Mouse (Mus musculus): ENCODE measurements around the gene Sapcd1.

Sapcd1 gene

DNA sequence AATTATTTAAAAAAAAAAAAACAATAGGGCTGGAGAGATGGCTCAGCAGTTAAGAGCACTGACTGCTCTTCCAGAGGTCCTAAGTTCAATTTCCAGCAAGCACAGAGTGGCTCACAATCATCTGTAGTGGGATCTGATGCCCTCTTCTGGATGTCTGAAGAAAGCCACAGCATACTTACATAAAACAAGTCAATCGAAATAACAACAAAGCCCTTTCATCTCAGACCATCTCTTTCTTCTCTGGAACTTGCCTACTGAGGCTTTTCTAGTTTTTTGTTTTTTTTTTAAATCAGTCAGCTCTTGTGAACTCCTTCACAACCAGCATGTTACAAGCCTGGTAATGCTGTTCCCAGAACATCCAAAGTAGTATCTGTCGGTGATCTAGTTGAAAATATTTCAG, 47.2 kb downstream of the Sapcd1 start:
- DNase-seq, result peak; percentile 50 to 60

DNA sequence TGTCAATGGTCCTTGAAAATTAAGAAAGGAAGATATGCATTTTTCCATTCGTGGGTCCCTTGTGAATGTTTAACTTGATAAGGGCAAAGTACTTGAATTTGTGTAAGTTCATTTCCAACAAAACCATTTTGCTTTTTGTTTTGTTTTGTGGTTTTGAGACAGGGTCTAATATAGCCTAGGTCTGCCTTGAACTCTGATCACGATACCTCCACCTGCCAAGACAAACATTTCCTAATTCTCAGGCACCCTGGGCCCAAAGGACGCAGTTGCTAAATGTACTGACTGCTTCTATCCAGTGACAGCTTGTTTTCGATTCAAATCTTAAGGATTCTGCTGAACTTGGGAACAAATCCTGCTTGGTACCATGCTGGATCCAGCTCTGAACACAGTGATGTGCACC, 48.2 kb downstream of the Sapcd1 start:
- DNase-seq, result no peak

DNA sequence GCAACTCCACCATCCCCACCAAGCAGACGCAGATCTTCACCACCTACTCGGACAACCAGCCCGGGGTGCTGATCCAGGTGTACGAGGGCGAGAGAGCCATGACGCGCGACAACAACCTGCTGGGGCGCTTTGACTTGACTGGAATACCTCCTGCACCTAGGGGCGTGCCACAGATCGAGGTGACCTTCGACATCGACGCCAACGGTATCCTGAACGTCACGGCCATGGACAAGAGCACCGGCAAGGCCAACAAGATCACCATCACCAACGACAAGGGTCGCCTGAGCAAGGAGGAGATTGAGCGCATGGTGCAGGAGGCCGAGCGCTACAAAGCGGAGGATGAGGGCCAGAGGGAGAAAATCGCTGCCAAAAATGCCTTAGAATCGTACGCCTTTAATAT, 49.6 kb downstream of the Sapcd1 start:
- DNase-seq, result no peak

DNA sequence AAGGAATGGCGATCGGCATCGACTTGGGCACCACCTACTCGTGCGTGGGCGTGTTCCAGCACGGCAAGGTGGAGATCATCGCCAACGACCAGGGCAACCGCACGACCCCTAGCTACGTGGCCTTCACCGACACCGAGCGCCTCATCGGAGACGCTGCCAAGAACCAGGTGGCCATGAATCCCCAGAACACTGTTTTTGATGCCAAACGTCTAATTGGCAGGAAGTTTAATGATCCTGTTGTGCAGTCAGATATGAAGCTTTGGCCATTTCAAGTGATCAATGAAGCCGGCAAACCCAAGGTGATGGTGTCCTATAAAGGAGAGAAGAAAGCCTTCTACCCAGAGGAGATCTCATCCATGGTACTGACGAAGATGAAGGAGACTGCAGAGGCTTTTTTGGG, 50.8 kb downstream of the Sapcd1 start:
- DNase-seq, result no peak
